Mouse (Mus musculus): ENCODE data around the gene Shisa3. TPM values are rescaled to one million over a fixed set of nuclear protein-coding genes. Genes with fewer than 3 reads are reported as not detected.

The Shisa3 gene
- polyA plus RNA-seq, 1 experiment, result 11.4 TPM

GRCm38 (mm10) chr5:67579725-67580633 is 27.7 kb upstream of the Shisa3 start:
- Histone ChIP-seq H3K4me3 (ENCODE audit: insufficient read depth, low read depth, low read length) (no peak overlapping the region), H3K4me1 (ENCODE audit: control insufficient read depth, insufficient read depth, low read length) (no peaks in the 10 kb centered on the region), H3K36me3 (ENCODE audit: control insufficient read depth, insufficient read depth, low read length) (no peaks in the 10 kb centered on the region), H3K27me3 (replicated peaks; ENCODE audit: control insufficient read depth, insufficient read depth, low read length) (no peaks in the 10 kb centered on the region), H3K27ac (ENCODE audit: insufficient read depth, low read depth, low read length) (no peak overlapping the region)
- 40% methylated on average over 6 of the region's 6 CpGs for WGBS
- DNase-seq, result no peak
- TF ChIP-seq CTCF (conservative IDR thresholded peaks at IDR 0.05; ENCODE audit: insufficient read depth, insufficient read length, low read depth, low read length), result no peak
- no peak for TF ChIP-seq POLR2A (IDR thresholded peaks at IDR 0.05; ENCODE audit: low read depth, low read length)

GRCm38 (mm10) chr5:67595070-67595469 is 12.6 kb upstream of the Shisa3 start:
- no peak overlapping the region for H3K4me3 ChIP-seq (ENCODE audit: insufficient read depth, low read depth, low read length)
- no peak overlapping the region for H3K27ac ChIP-seq (ENCODE audit: insufficient read depth, low read depth, low read length)
- WGBS, result 79% methylated on average over 1 of the region's 1 CpGs
- H3K27me3 ChIP-seq (replicated peaks; ENCODE audit: control insufficient read depth, insufficient read depth, low read length), result no peaks in the 10 kb centered on the region
- DNase-seq, result no peak
- TF ChIP-seq POLR2A (IDR thresholded peaks at IDR 0.05; ENCODE audit: low read depth, low read length) (no peak), CTCF (conservative IDR thresholded peaks at IDR 0.05; ENCODE audit: insufficient read depth, insufficient read length, low read depth, low read length) (no peak)
- H3K4me1 ChIP-seq (ENCODE audit: control insufficient read depth, insufficient read depth, low read length), result no peaks in the 10 kb centered on the region
- no peaks in the 10 kb centered on the region for H3K36me3 ChIP-seq (ENCODE audit: control insufficient read depth, insufficient read depth, low read length)

- WGBS, result 42% methylated on average over 7 of the region's 7 CpGs
- H3K27ac ChIP-seq (ENCODE audit: insufficient read depth, low read depth, low read length), result no peak overlapping the region
- DNase-seq, result no peak
- no peak overlapping the region for H3K4me3 ChIP-seq (ENCODE audit: insufficient read depth, low read depth, low read length)
- no peaks in the 10 kb centered on the region for H3K4me1 ChIP-seq (ENCODE audit: control insufficient read depth, insufficient read depth, low read length)
- no peaks in the 10 kb centered on the region for H3K36me3 ChIP-seq (ENCODE audit: control insufficient read depth, insufficient read depth, low read length)
- TF ChIP-seq POLR2A (IDR thresholded peaks at IDR 0.05; ENCODE audit: low read depth, low read length) (no peak), CTCF (conservative IDR thresholded peaks at IDR 0.05; ENCODE audit: insufficient read depth, insufficient read length, low read depth, low read length) (no peak)
- H3K27me3 ChIP-seq (replicated peaks; ENCODE audit: control insufficient read depth, insufficient read depth, low read length), result no peaks in the 10 kb centered on the region; the same call in 1 of the 2 replicates
These were observed 12.1 kb upstream of the Shisa3 start for GRCm38 (mm10) chr5:67595629-67596028.

GRCm38 (mm10) chr5:67599935-67600334 is 7.7 kb upstream of the Shisa3 start:
- no peak overlapping the region for H3K27ac ChIP-seq (ENCODE audit: insufficient read depth, low read depth, low read length)

GRCm38 (mm10) chr5:67605951-67606350 is 1.7 kb upstream of the Shisa3 start:
- Histone ChIP-seq H3K36me3 (ENCODE audit: control insufficient read depth, insufficient read depth, low read length) (no peaks in the 10 kb centered on the region), H3K4me3 (ENCODE audit: insufficient read depth, low read depth, low read length) (no peak overlapping the region), H3K27ac (ENCODE audit: insufficient read depth, low read depth, low read length) (no peak overlapping the region), H3K27me3 (replicated peaks; ENCODE audit: control insufficient read depth, insufficient read depth, low read length) (peaks cover 2% of the 10 kb centered on the region; the same call in 1 of the 2 replicates), H3K4me1 (ENCODE audit: control insufficient read depth, insufficient read depth, low read length) (no peaks in the 10 kb centered on the region)
- DNase-seq, result no peak
- WGBS, result 43% methylated on average over 5 of the region's 5 CpGs
- TF ChIP-seq POLR2A (IDR thresholded peaks at IDR 0.05; ENCODE audit: low read depth, low read length), result no peak
- TF ChIP-seq CTCF (conservative IDR thresholded peaks at IDR 0.05; ENCODE audit: insufficient read depth, insufficient read length, low read depth, low read length), result no peak

More at GRCm38 (mm10) chr5:67599935-67600334, 7.7 kb upstream of the Shisa3 start:
- H3K4me3 ChIP-seq (ENCODE audit: insufficient read depth, low read depth, low read length), result no peak overlapping the region
- H3K27me3 ChIP-seq (replicated peaks; ENCODE audit: control insufficient read depth, insufficient read depth, low read length), result no peaks in the 10 kb centered on the region; the same call in 1 of the 2 replicates
- no peaks in the 10 kb centered on the region for H3K4me1 ChIP-seq (ENCODE audit: control insufficient read depth, insufficient read depth, low read length)
- WGBS, result 70% methylated on average over 9 of the region's 9 CpGs
- no peaks in the 10 kb centered on the region for H3K36me3 ChIP-seq (ENCODE audit: control insufficient read depth, insufficient read depth, low read length)
- TF ChIP-seq POLR2A (IDR thresholded peaks at IDR 0.05; ENCODE audit: low read depth, low read length) (no peak), CTCF (conservative IDR thresholded peaks at IDR 0.05; ENCODE audit: insufficient read depth, insufficient read length, low read depth, low read length) (no peak)
- DNase-seq, result no peak

GRCm38 (mm10) chr5:67606916-67607803 is 522 bp upstream of the Shisa3 start:
- Histone ChIP-seq H3K4me1 (ENCODE audit: control insufficient read depth, insufficient read depth, low read length) (no peaks in the 10 kb centered on the region), H3K4me3 (ENCODE audit: insufficient read depth, low read depth, low read length) (peak overlapping the region; percentile 44), H3K36me3 (ENCODE audit: control insufficient read depth, insufficient read depth, low read length) (no peaks in the 10 kb centered on the region), H3K27me3 (replicated peaks; ENCODE audit: control insufficient read depth, insufficient read depth, low read length) (peaks cover 2% of the 10 kb centered on the region; the same call in 1 of the 2 replicates), H3K27ac (ENCODE audit: insufficient read depth, low read depth, low read length) (no peak overlapping the region)
- WGBS, result 3% methylated on average over 66 of the region's 66 CpGs
- TF ChIP-seq CTCF (conservative IDR thresholded peaks at IDR 0.05; ENCODE audit: insufficient read depth, insufficient read length, low read depth, low read length), result no peak
- no peak for TF ChIP-seq POLR2A (IDR thresholded peaks at IDR 0.05; ENCODE audit: low read depth, low read length)
- peak; percentile 48 for DNase-seq

Measured in kidney, adult 2 months (tissue).